Mouse (Mus musculus) c-Kit-positive CD71-positive TER-119-negative erythroid progenitor cells, embryonic 14.5 days (primary cell): ENCODE measurements around the gene Ssu72.
"Not testable (repeated sequence)": the region's sequence is repeated elsewhere in the genome, so short reads cannot be mapped to it uniquely, and the experiment has no call there.

Source experiments
- DNase-seq: peaks from one replicate; pipeline ENCODE4 v3.0.0-alpha.2; 2013; ENCODE audit warnings: low read depth

Ssu72 gene

GRCm38 (mm10) chr4:155704721-155705591, at the start of gene Ssu72:
Gene Ssu72 (plus strand): TSS chr4:155704800.
- DNase-seq: peak; percentile 89

DNA sequence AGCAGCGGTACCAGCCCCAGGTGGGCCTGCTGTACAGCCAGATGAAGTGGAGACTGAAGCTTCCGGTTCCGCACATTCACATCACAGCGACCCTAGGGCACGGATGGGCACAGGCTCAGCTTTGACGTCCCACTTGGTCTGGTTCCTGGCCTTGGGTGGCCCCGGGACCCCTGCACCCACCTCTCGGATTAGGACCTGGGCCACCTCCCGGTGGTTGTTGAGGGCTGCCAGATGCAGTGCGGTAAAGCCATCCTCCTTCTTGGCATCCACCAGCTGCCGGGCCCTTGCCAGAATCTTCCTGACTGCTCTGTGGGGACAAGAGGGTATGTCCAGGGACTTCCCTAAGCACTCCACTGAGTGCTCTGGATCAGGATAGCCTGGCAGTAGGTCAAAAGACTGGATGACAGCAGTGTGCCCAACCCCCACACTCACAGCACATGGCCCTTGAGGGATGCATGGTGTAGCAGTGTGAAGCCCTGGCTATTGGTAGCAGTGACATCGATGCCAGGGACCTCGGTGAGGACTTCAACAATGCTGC, 48.3 kb upstream of the Ssu72 start:
- no peak for DNase-seq

- DNase-seq: no peak
Observed at GRCm38 (mm10) chr4:155658961-155659360, 45.6 kb upstream of the Ssu72 start.

DNA sequence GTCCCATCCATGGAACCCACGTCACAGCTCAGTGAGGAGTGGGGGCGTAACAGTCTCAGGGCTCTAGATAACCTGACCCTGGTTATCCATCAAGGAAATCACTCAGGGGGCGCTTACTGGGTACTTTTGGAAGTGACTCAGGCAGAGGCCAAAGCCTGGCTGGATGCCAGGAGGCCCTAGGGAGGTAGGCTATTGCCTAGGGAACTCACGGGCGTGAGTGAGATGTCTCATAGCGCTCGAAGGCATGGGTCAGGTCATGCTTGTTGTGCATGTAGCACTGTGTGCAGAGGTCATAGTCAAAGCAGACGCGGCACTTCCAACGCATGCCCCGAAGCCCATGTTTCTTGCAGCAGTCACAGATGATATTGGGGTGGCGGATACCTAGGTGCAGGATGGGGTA, 44.0 kb upstream of the Ssu72 start:
- DNase-seq: no peak

- no peak for DNase-seq
Observed at GRCm38 (mm10) chr4:155666903-155667302, 37.7 kb upstream of the Ssu72 start.

GRCm38 (mm10) chr4:155668689-155669597, 35.7 kb upstream of the Ssu72 start, which contains the start of gene Mib2:
Gene Mib2 (minus strand): TSS chr4:155669198.
- peak; percentile 94 for DNase-seq

- no peak for DNase-seq
Observed at GRCm38 (mm10) chr4:155669598-155670075, 35.0 kb upstream of the Ssu72 start.

DNA sequence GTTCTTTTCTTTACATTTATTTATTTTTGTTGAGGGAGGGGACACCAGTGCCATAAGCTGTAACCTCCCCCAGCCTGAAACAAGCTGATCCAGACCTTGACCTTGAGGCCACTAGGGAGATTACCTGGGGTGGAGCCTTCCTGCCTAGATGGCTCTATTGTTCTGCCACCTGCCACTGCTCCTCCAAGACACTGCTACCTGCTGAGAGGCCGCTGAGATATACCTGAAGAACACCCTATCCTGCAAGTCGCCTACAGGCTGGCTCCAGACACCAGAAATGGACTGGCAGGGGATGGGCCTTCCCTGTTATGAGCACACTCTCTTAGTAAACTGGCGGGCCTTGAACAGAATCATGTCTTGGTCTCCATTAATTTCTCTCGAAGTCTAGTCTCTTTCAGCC, 34.4 kb upstream of the Ssu72 start:
- not testable (repeated sequence) for DNase-seq

- DNase-seq: no peak
Observed at GRCm38 (mm10) chr4:155672082-155672481, 32.5 kb upstream of the Ssu72 start.

DNA sequence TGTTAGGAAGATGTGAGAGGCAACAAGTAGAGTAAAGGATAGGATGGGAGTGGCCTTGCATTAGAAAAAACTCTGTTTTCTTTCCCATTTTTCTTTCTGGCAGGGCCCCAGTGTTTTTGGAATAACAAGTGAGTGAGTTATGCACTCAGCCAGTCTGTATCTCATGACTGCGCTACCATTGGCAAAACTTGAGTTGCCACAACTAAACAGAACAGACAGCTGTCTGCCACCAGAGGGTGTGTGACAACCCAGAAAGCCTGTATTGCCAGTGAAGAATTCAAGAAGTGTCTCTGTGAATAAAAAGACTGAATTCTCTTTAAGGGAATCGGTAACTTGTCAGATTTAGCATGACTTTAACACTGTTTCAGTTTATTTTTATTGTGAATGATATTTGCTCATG, 28.6 kb upstream of the Ssu72 start:
- DNase-seq: no peak

DNA sequence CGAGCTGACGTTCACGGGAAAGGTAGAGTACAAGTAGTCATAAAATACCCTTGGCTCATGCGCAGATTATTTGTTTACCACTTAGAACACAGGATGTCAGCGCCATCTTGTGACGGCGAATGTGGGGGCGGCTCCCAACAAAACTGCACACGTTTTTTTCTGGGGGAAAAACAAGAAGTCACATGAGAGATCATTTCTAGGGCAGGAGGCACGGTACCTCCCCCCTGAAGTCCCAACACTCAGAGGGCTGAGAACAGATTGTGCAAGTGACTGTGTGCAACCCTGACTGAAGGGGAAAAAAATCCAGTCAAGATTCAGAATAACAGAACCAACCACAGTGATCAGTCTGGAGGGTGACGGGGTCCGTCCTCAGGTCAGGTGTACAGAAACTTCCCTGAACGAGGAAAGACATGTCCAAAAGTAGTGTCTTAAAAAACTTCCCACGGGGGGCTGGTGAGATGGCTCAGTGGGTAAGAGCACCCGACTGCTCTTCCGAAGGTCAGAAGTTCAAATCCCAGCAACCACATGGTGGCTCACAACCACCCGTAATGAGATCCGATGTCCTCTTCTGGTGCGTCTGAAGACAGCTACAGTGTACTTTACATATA, 20.8 kb upstream of the Ssu72 start:
- not testable (repeated sequence) for DNase-seq

DNA sequence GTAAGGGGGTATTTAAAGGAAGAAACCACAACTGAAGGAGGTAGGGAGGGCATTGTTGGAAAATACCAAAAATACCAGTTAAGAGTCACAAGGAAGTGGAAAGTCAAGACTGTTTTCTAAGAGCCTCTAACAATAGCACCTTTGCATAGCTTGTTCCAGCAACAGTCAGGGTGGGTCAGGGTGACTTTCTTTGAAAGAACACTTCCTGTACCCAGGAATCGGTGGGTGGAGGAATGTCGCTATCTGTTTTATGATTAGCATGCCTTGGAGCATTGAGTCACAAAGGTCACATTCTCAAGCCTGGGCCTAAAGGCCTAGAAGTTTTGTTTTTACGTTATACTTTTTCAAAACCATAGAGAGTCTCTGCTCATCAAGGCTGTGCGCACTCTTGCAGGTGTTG, 16.8 kb upstream of the Ssu72 start:
- DNase-seq: not testable (repeated sequence)

GRCm38 (mm10) chr4:155690571-155691375, 13.8 kb upstream of the Ssu72 start:
- no peak for DNase-seq

GRCm38 (mm10) chr4:155692421-155692820, 12.2 kb upstream of the Ssu72 start:
- DNase-seq: no peak

GRCm38 (mm10) chr4:155694111-155694481, 10.5 kb upstream of the Ssu72 start, which contains the start of gene Fndc10:
Gene Fndc10 (plus strand): TSS chr4:155694342.
- DNase-seq: no peak

DNA sequence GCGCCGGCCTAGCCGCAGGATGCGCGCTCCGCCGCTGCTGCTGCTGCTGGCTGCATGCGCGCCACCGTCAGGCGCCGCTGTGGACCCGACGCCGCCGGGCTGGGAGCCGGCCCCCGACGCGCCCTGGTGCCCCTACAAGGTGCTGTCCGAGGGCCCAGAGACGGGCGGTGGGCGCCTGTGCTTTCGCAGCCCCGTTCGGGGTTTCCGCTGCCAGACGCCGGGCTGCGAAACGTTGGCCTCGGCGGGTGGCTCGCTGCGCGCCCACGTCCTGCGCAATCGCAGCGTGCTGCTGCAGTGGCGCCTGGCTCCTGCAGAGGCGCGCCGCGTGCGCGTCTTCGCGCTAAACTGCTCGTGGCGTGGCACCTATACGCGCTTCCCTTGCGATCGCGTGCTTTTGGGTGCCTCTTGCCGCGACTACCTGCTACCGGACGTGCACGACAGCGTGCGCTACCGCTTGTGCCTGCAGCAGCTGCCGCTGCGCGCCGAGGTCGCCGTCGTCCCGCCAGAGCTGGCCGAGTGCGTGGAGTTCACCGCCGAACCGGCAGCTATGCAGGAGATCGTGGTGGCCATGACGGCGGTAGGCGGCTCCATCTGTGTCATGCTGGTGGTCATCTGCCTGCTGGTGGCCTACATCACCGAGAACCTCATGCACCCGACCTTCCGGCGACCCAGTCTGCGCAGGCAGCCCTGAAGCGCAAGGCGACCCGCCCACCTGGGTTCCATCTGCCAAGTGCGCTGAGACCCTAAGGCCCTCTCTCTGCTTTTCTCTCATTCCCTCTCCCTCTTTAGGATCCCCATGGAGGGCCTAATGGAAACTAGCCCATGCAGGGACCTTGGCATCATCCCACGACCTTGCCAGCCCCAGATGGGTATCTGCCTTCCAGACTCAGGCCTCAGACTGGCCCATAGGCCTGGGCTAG, 9.9 kb upstream of the Ssu72 start:
- no peak for DNase-seq

- no peak for DNase-seq
Observed at GRCm38 (mm10) chr4:155695531-155696062, 9.0 kb upstream of the Ssu72 start.

DNA sequence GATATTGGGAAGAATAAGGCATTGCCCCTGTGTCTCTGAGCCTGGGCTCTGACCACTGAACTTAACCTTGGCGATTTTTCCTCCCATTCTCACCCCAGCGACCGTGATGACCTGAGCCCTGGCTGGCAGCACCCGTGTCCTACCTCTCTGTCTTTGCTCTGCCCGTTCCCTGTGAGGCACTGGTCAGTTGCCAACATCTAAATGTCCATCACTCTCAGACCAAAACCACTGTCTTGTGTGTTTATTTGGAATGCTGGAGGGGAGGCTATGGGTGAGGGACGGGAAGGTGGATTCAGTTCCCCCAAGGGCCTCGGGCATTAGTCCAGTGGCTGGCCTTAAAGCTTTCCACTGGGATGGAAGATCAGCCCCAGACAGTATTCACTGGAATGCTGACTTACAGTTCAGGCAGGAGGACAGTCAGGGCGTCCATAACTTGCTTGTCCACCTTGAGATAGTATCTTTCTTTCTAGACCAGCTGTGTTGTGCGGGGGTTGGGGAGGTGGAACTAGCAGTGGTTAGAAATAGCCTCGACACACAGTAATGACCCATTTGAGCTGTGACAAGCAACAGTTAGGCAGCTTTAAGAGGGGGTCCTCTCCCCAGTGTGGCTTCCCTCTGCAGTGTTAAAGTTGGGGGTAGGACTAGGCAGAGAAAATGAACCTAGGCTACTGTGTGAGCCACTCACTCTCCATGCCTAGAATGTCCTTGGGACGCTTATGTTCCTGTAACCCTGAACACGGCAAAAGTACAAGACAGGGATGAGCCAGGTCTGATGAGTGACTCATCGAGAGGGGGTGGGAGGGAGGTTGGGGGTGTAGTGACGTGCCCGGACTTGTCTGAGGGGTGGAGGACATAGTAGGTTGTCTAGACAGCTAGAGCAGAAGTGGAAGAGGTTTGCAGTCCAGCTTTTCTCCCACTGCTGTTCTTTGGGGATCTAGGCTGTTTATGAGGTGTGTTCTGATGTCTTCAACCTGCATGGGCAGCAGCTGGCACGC, 8.0 kb upstream of the Ssu72 start:
- no peak for DNase-seq
